Mouse (Mus musculus) thymus, adult 2 months (tissue): ENCODE measurements around the gene Akt3. TPM values are rescaled to one million over a fixed set of nuclear protein-coding genes. Genes with fewer than 3 reads are reported as not detected.

Source experiments
- DNase-seq: peaks from one replicate; pipeline ENCODE4 v3.0.0; 2021
- H3K27ac ChIP-seq: fragments of 200-500 bp; 2 replicates; pipeline ENCODE4 v1.5.1; 2012; ENCODE audit warnings: low read length, control low read depth; ENCODE audit not compliant: control insufficient read depth, insufficient read depth
- H3K27me3 ChIP-seq: fragments of 200-500 bp; 2 replicates; pipeline ENCODE4 v1.6.1; 2012; ENCODE audit warnings: mild to moderate bottlenecking, low read length, moderate library complexity, mixed read lengths; ENCODE audit not compliant: control insufficient read depth, insufficient read depth
- H3K36me3 ChIP-seq: fragments of 200-500 bp; 2 replicates; pipeline ENCODE4 v1.6.1; 2012; ENCODE audit warnings: mild to moderate bottlenecking, low read length, moderate library complexity; ENCODE audit not compliant: control insufficient read depth, insufficient read depth
- H3K4me1 ChIP-seq: fragments of 200-500 bp; replicated peaks from 2 replicates; pipeline ENCODE4 v1.6.1; 2012; ENCODE audit warnings: low read length; ENCODE audit not compliant: control insufficient read depth, insufficient read depth
- H3K4me3 ChIP-seq: fragments of 200-500 bp; 2 replicates; pipeline ENCODE4 v1.5.1; 2012; ENCODE audit warnings: mild to moderate bottlenecking, low read length, control low read depth, moderate library complexity; ENCODE audit not compliant: control insufficient read depth, insufficient read depth
- CTCF ChIP-seq: fragments of 200-500 bp; IDR thresholded peaks from 2 replicates; pipeline ENCODE4 v1.5.1; 2012; ENCODE audit warnings: mild to moderate bottlenecking, control low read depth, low read length, moderate library complexity, borderline replicate concordance; ENCODE audit not compliant: control insufficient read depth, poor library complexity, insufficient read depth; ENCODE audit errors: extremely low read depth
- POLR2A ChIP-seq: fragments of 200-500 bp; IDR thresholded peaks from 2 replicates; pipeline ENCODE4 v1.6.1; 2012; ENCODE audit warnings: mild to moderate bottlenecking, low read length, control low read depth, moderate library complexity; ENCODE audit not compliant: control insufficient read depth, poor library complexity, insufficient read depth; ENCODE audit errors: extremely low read depth
- WGBS: fragments of 180-500 bp; shearing (Covaris S2); methylation state at CpG from one replicate; pipeline ENCODE4 v1.1.7; 2018; 5-methylcytosine and 5-hydroxymethylcytosine counted together
- polyA plus RNA-seq: library from polyadenylated mRNA; depleted of rRNA; stranded (reverse); fragments of >200 nt; gene quantifications from 2 replicates; pipeline ENCODE4 v1.2.3, GENCODE M21; 2012

Akt3 gene
- polyA plus RNA-seq, 1 experiment = 6.6 TPM

DNA sequence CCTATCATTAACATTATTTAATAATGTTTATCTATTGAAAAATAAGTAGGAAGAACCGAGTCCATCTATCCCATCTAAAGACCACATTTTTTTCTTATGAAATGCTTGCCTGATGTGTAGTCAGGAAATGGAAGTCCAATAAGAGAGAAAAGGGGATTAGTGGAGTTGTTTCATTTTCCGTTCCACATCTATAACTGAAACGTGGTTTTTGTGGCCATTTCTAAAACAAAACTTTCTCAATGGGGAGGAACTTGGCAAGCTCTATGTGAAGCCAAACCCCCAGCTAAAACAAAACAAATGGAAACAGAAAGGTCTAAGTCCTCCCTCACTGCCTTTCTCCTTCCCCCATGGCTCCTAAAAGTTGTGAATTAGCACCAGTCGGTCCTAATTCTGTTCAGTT is 2.8 kb upstream of the Akt3 start:
- no peak overlapping the region for H3K4me3 ChIP-seq
- no peaks in the 10 kb centered on the region for H3K27me3 ChIP-seq

GRCm38 (mm10) chr1:177259038-177259600 is 1.1 kb upstream of the Akt3 start:
- peak overlapping the region; percentile 55 for H3K4me3 ChIP-seq
- H3K27me3 ChIP-seq = no peaks in the 10 kb centered on the region
- H3K4me1 ChIP-seq = peaks cover 4% of the 10 kb centered on the region
- H3K27ac ChIP-seq = no peak overlapping the region
- no peak for TF ChIP-seq CTCF
- TF ChIP-seq POLR2A = no peak
- 10% methylated on average over 16 of the region's 16 CpGs for WGBS
- DNase-seq = no peak
- no peaks in the 10 kb centered on the region for H3K36me3 ChIP-seq

More for the DNA sequence above, 2.8 kb upstream of the Akt3 start:
- Histone ChIP-seq H3K36me3 (no peaks in the 10 kb centered on the region), H3K4me1 (peaks cover 4% of the 10 kb centered on the region), H3K27ac (no peak overlapping the region)
- TF ChIP-seq CTCF (no peak), POLR2A (no peak)
- no peak for DNase-seq
- WGBS = 11% methylated on average over 4 of the region's 4 CpGs

DNA sequence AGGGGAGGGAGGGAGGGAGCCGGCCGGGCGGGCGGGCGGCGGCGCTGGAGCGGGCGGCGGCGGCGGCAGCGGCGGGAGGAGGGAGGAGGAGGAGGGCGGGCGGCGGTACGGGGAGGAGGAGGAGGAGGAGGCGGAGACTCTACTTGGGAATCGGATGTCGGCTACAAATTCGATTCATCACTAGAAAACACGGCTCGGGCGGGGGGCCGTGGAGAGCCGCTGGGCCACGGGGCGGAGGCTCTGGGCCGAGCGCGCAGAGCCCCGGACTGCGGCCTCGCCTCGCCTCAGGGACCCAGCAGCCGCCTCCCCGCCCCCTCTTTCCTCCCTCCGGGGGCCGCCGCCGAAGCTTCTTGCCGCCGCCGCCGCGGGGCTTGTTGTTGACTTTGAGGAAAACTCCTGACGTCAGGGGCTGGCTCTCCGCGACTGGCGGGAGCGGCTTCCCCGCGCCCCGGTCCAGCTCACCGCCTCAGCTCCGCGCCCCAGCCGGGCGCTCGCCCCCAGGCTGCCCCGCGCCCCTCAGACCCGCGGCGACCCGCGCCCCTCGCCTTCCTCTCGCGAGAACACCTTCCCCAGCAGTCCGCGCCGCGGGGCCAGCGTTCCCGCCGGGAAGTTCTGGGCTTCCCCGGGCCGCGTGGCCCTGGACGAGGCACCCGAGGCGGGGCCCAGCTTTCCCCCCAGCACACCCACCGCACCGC is 487 bp upstream of the Akt3 start:
- peak; percentile 75 for DNase-seq
- H3K4me3 ChIP-seq = peak overlapping the region; percentile 55
- TF ChIP-seq POLR2A (no peak), CTCF (no peak; the same call in 1 of the 2 replicates)
- WGBS = under 1% methylated on average over 64 of the region's 86 CpGs
- no peak overlapping the region for H3K27ac ChIP-seq
- H3K36me3 ChIP-seq = no peaks in the 10 kb centered on the region
- H3K4me1 ChIP-seq = peaks cover 4% of the 10 kb centered on the region
- H3K27me3 ChIP-seq = no peaks in the 10 kb centered on the region

DNA sequence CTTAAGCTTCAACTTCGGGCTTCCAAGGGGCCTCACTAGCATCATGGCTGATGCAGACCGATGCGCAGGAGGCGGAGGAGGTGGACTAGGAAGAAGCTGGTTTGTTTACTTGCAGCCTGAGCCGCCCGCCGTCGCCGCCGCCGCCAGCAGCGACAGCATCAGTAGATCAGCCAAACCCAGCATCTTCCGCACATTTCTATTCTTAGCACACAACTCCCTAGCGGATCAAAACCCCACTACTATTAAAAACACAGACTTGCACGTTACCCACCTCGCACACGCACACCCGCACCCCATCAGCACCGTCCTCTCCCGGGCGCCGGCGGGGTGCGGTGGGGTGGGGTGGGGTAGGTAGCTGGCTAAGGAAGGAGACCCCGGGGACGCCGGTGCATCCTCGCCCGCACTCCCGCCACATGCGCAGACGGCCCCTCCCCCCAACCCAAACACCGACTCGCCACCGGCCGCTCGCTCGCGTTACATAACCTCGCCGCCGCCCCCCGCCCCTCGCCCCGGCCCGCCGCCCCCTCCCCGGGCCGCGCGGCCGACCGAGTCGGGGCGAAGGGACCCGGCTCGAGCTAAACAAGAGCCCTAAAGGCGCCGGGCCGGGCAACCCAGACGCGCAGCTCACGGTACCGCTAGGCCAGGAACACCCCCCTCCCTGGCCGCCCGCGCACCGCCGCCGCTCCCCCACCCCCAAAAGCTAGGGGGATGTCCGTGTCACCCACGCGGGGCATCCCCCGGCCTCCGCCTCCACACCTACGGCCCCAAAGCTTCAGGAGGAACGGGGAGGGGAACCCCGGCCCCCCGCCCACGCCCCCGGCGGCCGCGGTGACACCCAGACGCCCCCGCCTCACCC is 597 bp downstream of the Akt3 start:
- H3K4me3 ChIP-seq = peak overlapping the region; percentile 55
- no peaks in the 10 kb centered on the region for H3K27me3 ChIP-seq
- peak; percentile 55 for DNase-seq
- peaks cover 4% of the 10 kb centered on the region for H3K4me1 ChIP-seq
- no peak overlapping the region for H3K27ac ChIP-seq
- WGBS = 1% methylated on average over 75 of the region's 86 CpGs
- no peaks in the 10 kb centered on the region for H3K36me3 ChIP-seq
- TF ChIP-seq CTCF (no peak), POLR2A (no peak)

GRCm38 (mm10) chr1:177248638-177249037 is 9.4 kb downstream of the Akt3 start:
- Histone ChIP-seq H3K36me3 (no peaks in the 10 kb centered on the region), H3K4me3 (no peak overlapping the region), H3K27ac (no peak overlapping the region), H3K4me1 (no peaks in the 10 kb centered on the region), H3K27me3 (no peaks in the 10 kb centered on the region)
- no peak for DNase-seq
- TF ChIP-seq POLR2A = no peak
- TF ChIP-seq CTCF = no peak
- WGBS = 90% methylated on average over 4 of the region's 4 CpGs

DNA sequence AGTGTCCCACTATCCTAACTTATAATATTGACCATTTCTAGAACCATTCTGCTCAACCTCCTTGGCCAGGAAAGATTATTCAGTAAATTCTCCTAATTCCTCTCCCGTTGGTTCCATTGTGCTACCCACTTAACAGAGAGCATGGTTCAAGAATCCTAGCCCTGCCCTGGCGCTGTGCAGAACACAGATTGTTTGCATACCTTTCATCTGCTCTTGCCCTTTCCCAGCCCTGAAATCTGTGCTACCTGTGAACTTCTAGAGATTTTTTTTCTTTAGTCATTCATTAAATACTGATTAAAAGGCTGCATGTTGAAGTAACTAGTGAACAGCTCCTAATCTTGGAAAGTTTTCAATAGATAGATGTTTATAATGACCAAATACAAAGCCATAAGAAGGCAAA is 19.6 kb downstream of the Akt3 start:
- H3K27ac ChIP-seq = no peak overlapping the region
- TF ChIP-seq POLR2A (no peak), CTCF (no peak)
- H3K4me3 ChIP-seq = no peak overlapping the region
- H3K27me3 ChIP-seq = no peaks in the 10 kb centered on the region
- no peak for DNase-seq
- H3K4me1 ChIP-seq = no peaks in the 10 kb centered on the region
- no peaks in the 10 kb centered on the region for H3K36me3 ChIP-seq
- WGBS = 95% methylated on average over 2 of the region's 2 CpGs
